ENCODE assay signal across 13 mouse cellular contexts in genomic region chr19:56177231-56177745, GRCm38 (mm10).
DNase-seq lines count a peak whose midpoint lies in the region; ATAC-seq and TF ChIP-seq lines count a peak whose summit lies in the region.
"Had no signal": no experiment of that assay in that cellular context is flagged by ENCODE, and none has a peak within 500 bp of the region (broad histone marks: within the 10 kb centered on the region; RNA-seq: fewer than 3 reads in every experiment).

No protein-coding gene starts in this region.

- no peak overlapping the region for H3K9ac ChIP-seq in neural tube, embryonic 15.5 days (replicated peaks)
- H3K9ac ChIP-seq in stomach, postnatal 0 days (ENCODE audit: low read length): no peak overlapping the region
- H3K9ac ChIP-seq: forebrain, postnatal 0 days; hindbrain, embryonic 12.5 days; midbrain, embryonic 12.5 days had no signal

- WGBS in neural tube, embryonic 15.5 days: 63% methylated on average over 12 of the region's 12 CpGs
- WGBS in stomach, postnatal 0 days: 29% methylated on average over 12 of the region's 12 CpGs

- no peaks in the 10 kb centered on the region for H3K9me3 ChIP-seq in neural tube, embryonic 15.5 days (replicated peaks)
- no peaks in the 10 kb centered on the region for H3K9me3 ChIP-seq in stomach, postnatal 0 days (ENCODE audit: control insufficient read depth, low read length)
- H3K9me3 ChIP-seq: hindbrain, embryonic 12.5 days; midbrain, embryonic 12.5 days had no signal

- H3K27ac ChIP-seq in neural tube, embryonic 15.5 days (replicated peaks): no peak overlapping the region
- peak overlapping the region; percentile 35; the same call in 1 of the 2 replicates for H3K27ac ChIP-seq in stomach, postnatal 0 days (replicated peaks)
- H3K27ac ChIP-seq: hindbrain, embryonic 12.5 days; midbrain, embryonic 12.5 days had no signal

- 0 out of 2 replicates have a peak, but pooled peaks cover 4% of the 10 kb centered on the region for H3K4me1 ChIP-seq in neural tube, embryonic 15.5 days
- no peaks in the 10 kb centered on the region for H3K4me1 ChIP-seq in stomach, postnatal 0 days (replicated peaks; ENCODE audit: control insufficient read depth, insufficient read depth)

- no peak for TF ChIP-seq CTCF in stomach, postnatal 0 days (IDR thresholded peaks at IDR 0.05; ENCODE audit: low read depth)

- ATAC-seq in neural tube, embryonic 15.5 days (ENCODE audit: low FRiP score): no peak
- peak; percentile 24; the same call in 1 of the 2 replicates for ATAC-seq in stomach, postnatal 0 days (ENCODE audit: low FRiP score, low TSS enrichment)
- no peak for ATAC-seq in granulocyte monocyte progenitor cell, adult 5-6 weeks (replicated peaks; ENCODE audit: poor library complexity, severe bottlenecking)
- ATAC-seq: forebrain, postnatal 0 days had no signal

- peak; percentile 20 for DNase-seq in heart, postnatal 4 days
- no peak for DNase-seq in heart, adult 18-20 months
- DNase-seq in neural tube, embryonic 10.5 days (ENCODE audit: extremely low spot score, low spot score): peak; percentile 54
- DNase-seq in forelimb bud, embryonic 11.5 days (ENCODE audit: low read depth, low spot score): peak; percentile 81
- DNase-seq in stomach, postnatal 0 days (ENCODE audit: low spot score): no peak
- no peak for DNase-seq in spleen, adult 12 weeks (ENCODE audit: low spot score)
- DNase-seq: cerebellum, postnatal 36 days; forebrain, postnatal 0 days; thymus, adult 2 months had no signal

- no peak overlapping the region for H3K4me3 ChIP-seq in neural tube, embryonic 15.5 days (replicated peaks)
- no peak overlapping the region for H3K4me3 ChIP-seq in stomach, postnatal 0 days (ENCODE audit: low read depth, low read length)
- H3K4me3 ChIP-seq: hindbrain, embryonic 12.5 days; midbrain, embryonic 12.5 days had no signal

- H3K4me2 ChIP-seq in neural tube, embryonic 15.5 days: no peak overlapping the region
- H3K4me2 ChIP-seq in stomach, postnatal 0 days (replicated peaks; ENCODE audit: low read depth): no peak overlapping the region
- H3K4me2 ChIP-seq: hindbrain, embryonic 12.5 days; midbrain, embryonic 12.5 days had no signal

- H3K36me3 ChIP-seq in neural tube, embryonic 15.5 days: no peaks in the 10 kb centered on the region
- H3K36me3 ChIP-seq in stomach, postnatal 0 days (ENCODE audit: control insufficient read depth, insufficient read depth, low read length): no peaks in the 10 kb centered on the region
- H3K36me3 ChIP-seq: hindbrain, embryonic 12.5 days; midbrain, embryonic 12.5 days had no signal

- TF ChIP-seq EP300 in stomach, postnatal 0 days (optimal IDR thresholded peaks at IDR 0.05): no peak

- no peaks in the 10 kb centered on the region for H3K27me3 ChIP-seq in neural tube, embryonic 15.5 days (replicated peaks)
- H3K27me3 ChIP-seq in stomach, postnatal 0 days (ENCODE audit: control insufficient read depth, insufficient read depth, low read length): no peaks in the 10 kb centered on the region
- H3K27me3 ChIP-seq: hindbrain, embryonic 12.5 days; midbrain, embryonic 12.5 days had no signal

Comparison
In these comparisons a context has a peak if more than half of its experiments do, and no peak if none do; other contexts are left out.
1. DNase-seq: peak in heart, postnatal 4 days (single experiment), neural tube, embryonic 10.5 days (single experiment) and forelimb bud, embryonic 11.5 days (single experiment); none in heart, adult 18-20 months (0 of 2), stomach, postnatal 0 days (single experiment) and spleen, adult 12 weeks (single experiment).